Mouse (Mus musculus) liver, embryonic 16.5 days (tissue): ENCODE data around the gene Ttf1. TPM values are rescaled to one million over a fixed set of nuclear protein-coding genes. Genes with fewer than 3 reads are reported as not detected.

Experiments
- ATAC-seq: fragments of 200-750 bp; cut with Nextera tagmentation; 2 replicates; pipeline ENCODE4 v1.8.0; 2017; ENCODE audit warnings: low read depth, mild to moderate bottlenecking, moderate number of reproducible peaks, moderate library complexity
- H3K27ac ChIP-seq: fragments of 300-500 bp; sonication (generic); 2 replicates; pipeline ENCODE4 v1.5.1; 2014; ENCODE audit warnings: mild to moderate bottlenecking, low read length
- H3K27me3 ChIP-seq: fragments of 300-500 bp; sonication (generic); 2 replicates; pipeline ENCODE4 v1.6.1; 2014; ENCODE audit warnings: low read depth, low read length, mixed read lengths; ENCODE audit not compliant: control insufficient read depth, insufficient read depth
- H3K36me3 ChIP-seq: fragments of 300-500 bp; sonication (generic); 2 replicates; pipeline ENCODE4 v1.6.1; 2014; ENCODE audit warnings: mild to moderate bottlenecking; ENCODE audit not compliant: control insufficient read depth, insufficient read depth
- H3K4me1 ChIP-seq: fragments of 300-500 bp; sonication (generic); 2 replicates; pipeline ENCODE4 v1.6.1; 2014; ENCODE audit warnings: low read depth, low read length, mixed read lengths; ENCODE audit not compliant: control insufficient read depth
- H3K4me2 ChIP-seq: fragments of 300-500 bp; sonication (generic); 2 replicates; pipeline ENCODE4 v1.6.1; 2014; ENCODE audit warnings: low read depth, low read length, mixed read lengths
- H3K4me3 ChIP-seq: fragments of 300-500 bp; sonication (generic); 2 replicates; pipeline ENCODE4 v1.5.1; 2014; ENCODE audit warnings: low read depth, mild to moderate bottlenecking, low read length
- H3K9ac ChIP-seq: fragments of 300-500 bp; sonication (generic); 2 replicates; pipeline ENCODE4 v1.6.1; 2014; ENCODE audit warnings: low read depth, low read length
- H3K9me3 ChIP-seq: fragments of 300-500 bp; sonication (generic); replicated peaks from 2 replicates; pipeline ENCODE4 v1.6.1; 2016; ENCODE audit warnings: low read length; ENCODE audit not compliant: control insufficient read depth
- polyA plus RNA-seq: library from polyadenylated mRNA; unstranded; fragments of >200 nt; fragmentation: Nextera tagmentation; extraction: Ambion mirVana; gene quantifications from 2 replicates; pipeline ENCODE4 v1.2.1, GENCODE M21; 2015

Gene Ttf1
- polyA plus RNA-seq, 1 experiment from 2014 or later: 4.1 TPM

DNA sequence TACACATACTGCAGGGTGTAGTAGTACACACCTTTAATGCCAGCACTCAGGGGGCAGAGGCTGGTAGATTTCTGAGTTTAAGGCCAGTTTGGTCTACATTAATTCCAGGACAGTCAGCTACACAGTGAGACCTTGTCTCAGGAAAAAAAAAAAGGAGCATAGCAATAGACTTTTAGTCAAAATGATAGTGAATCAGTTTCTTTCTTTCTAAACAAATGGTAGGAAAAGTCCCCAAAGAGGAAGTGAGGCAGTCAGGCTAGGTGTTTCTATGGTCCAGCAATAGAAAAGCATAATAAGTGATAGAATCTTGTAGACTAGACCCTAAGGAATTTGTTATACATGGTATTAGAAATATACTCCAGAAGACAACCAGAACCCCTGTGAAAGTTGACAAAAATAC, 75.1 kb downstream of the Ttf1 start:
- no peak overlapping the region for H3K4me2 ChIP-seq

More for the DNA sequence above, 75.1 kb downstream of the Ttf1 start:
- Histone ChIP-seq H3K27ac (no peak overlapping the region), H3K4me1 (no peaks in the 10 kb centered on the region), H3K36me3 (peaks cover 4% of the 10 kb centered on the region), H3K27me3 (no peaks in the 10 kb centered on the region), H3K9ac (no peak overlapping the region), H3K4me3 (no peak overlapping the region), H3K9me3 (no peaks in the 10 kb centered on the region)
- no peak for ATAC-seq

Other genes starting within 250 kb of the Ttf1 start
- 3.9 and 4.3 TPM in 2 replicates for gene Gtf3c4, start 219.9 kb upstream of the Ttf1 start, polyA plus RNA-seq
- 3.6 and 3.9 TPM in 2 replicates for gene Ddx31, start 219.9 kb upstream of the Ttf1 start, polyA plus RNA-seq
- gene Barhl1, start 143.6 kb upstream of the Ttf1 start, polyA plus RNA-seq: not detected in 2 replicates
- 0.11 TPM in 1 of 2 replicates, not detected in the other for gene Cfap77, start 5.2 kb upstream of the Ttf1 start, polyA plus RNA-seq
- gene Setx, start 63.9 kb downstream of the Ttf1 start, polyA plus RNA-seq: 2.3 and 3.3 TPM in 2 replicates
- gene Ntng2, start 192.7 kb downstream of the Ttf1 start, polyA plus RNA-seq: 0.26 and 0.39 TPM in 2 replicates